Mouse (Mus musculus): ENCODE results near the gene Zdhhc21. TPM values are rescaled to one million over a fixed set of nuclear protein-coding genes. Genes with fewer than 3 reads are reported as not detected.

The Zdhhc21 gene
- polyA plus RNA-seq, 1 experiment = 12.2 TPM

- TF ChIP-seq CTCF (IDR thresholded peaks at IDR 0.05; ENCODE audit: low read depth, low read length) (no peak), POLR2A (IDR thresholded peaks at IDR 0.05; ENCODE audit: borderline replicate concordance, low read depth, low read length) (no peak)
- Histone ChIP-seq H3K4me3 (ENCODE audit: insufficient read depth, low read length) (no peak overlapping the region), H3K27ac (ENCODE audit: insufficient read depth, low read depth, low read length) (0 out of 2 replicates have a peak overlapping the region, but pooled peaks have one; percentile 16), H3K4me1 (ENCODE audit: control insufficient read depth, insufficient read depth, low read length) (peaks cover 3% of the 10 kb centered on the region)
These were observed 11.1 kb downstream of the Zdhhc21 start for GRCm38 (mm10) chr4:82848552-82849234.

GRCm38 (mm10) chr4:82837526-82838240 is 22.1 kb downstream of the Zdhhc21 start:
- no peak for TF ChIP-seq CTCF (IDR thresholded peaks at IDR 0.05; ENCODE audit: low read depth, low read length)
- TF ChIP-seq POLR2A (IDR thresholded peaks at IDR 0.05; ENCODE audit: borderline replicate concordance, low read depth, low read length) = no peak
- no peaks in the 10 kb centered on the region for H3K4me1 ChIP-seq (ENCODE audit: control insufficient read depth, insufficient read depth, low read length)
- H3K27ac ChIP-seq (ENCODE audit: insufficient read depth, low read depth, low read length) = no peak overlapping the region
- no peak overlapping the region for H3K4me3 ChIP-seq (ENCODE audit: insufficient read depth, low read length)

- TF ChIP-seq CTCF (IDR thresholded peaks at IDR 0.05; ENCODE audit: low read depth, low read length) (no peak), POLR2A (IDR thresholded peaks at IDR 0.05; ENCODE audit: borderline replicate concordance, low read depth, low read length) (no peak)
- no peak overlapping the region for H3K4me3 ChIP-seq (ENCODE audit: insufficient read depth, low read length)
- no peak overlapping the region for H3K27ac ChIP-seq (ENCODE audit: insufficient read depth, low read depth, low read length)
- no peaks in the 10 kb centered on the region for H3K4me1 ChIP-seq (ENCODE audit: control insufficient read depth, insufficient read depth, low read length)
These were observed 28.6 kb downstream of the Zdhhc21 start for GRCm38 (mm10) chr4:82831155-82831554.

GRCm38 (mm10) chr4:82829429-82829828 is 30.3 kb downstream of the Zdhhc21 start:
- H3K27ac ChIP-seq (ENCODE audit: insufficient read depth, low read depth, low read length) = no peak overlapping the region
- no peak overlapping the region for H3K4me3 ChIP-seq (ENCODE audit: insufficient read depth, low read length)
- no peaks in the 10 kb centered on the region for H3K4me1 ChIP-seq (ENCODE audit: control insufficient read depth, insufficient read depth, low read length)
- TF ChIP-seq POLR2A (IDR thresholded peaks at IDR 0.05; ENCODE audit: borderline replicate concordance, low read depth, low read length) (no peak), CTCF (IDR thresholded peaks at IDR 0.05; ENCODE audit: low read depth, low read length) (no peak)

GRCm38 (mm10) chr4:82827001-82827400 is 32.8 kb downstream of the Zdhhc21 start:
- H3K4me1 ChIP-seq (ENCODE audit: control insufficient read depth, insufficient read depth, low read length) = no peaks in the 10 kb centered on the region
- TF ChIP-seq CTCF (IDR thresholded peaks at IDR 0.05; ENCODE audit: low read depth, low read length) (no peak), POLR2A (IDR thresholded peaks at IDR 0.05; ENCODE audit: borderline replicate concordance, low read depth, low read length) (no peak)
- no peak overlapping the region for H3K27ac ChIP-seq (ENCODE audit: insufficient read depth, low read depth, low read length)
- H3K4me3 ChIP-seq (ENCODE audit: insufficient read depth, low read length) = no peak overlapping the region

- H3K4me1 ChIP-seq (ENCODE audit: control insufficient read depth, insufficient read depth, low read length) = no peaks in the 10 kb centered on the region
- H3K4me3 ChIP-seq (ENCODE audit: insufficient read depth, low read length) = no peak overlapping the region
- no peak for TF ChIP-seq CTCF (IDR thresholded peaks at IDR 0.05; ENCODE audit: low read depth, low read length)
- TF ChIP-seq POLR2A (IDR thresholded peaks at IDR 0.05; ENCODE audit: borderline replicate concordance, low read depth, low read length) = no peak
- no peak overlapping the region for H3K27ac ChIP-seq (ENCODE audit: insufficient read depth, low read depth, low read length)
These were observed 41.9 kb downstream of the Zdhhc21 start for GRCm38 (mm10) chr4:82817833-82818232.

- Histone ChIP-seq H3K27ac (ENCODE audit: insufficient read depth, low read depth, low read length) (no peak overlapping the region), H3K4me3 (ENCODE audit: insufficient read depth, low read length) (no peak overlapping the region)
These were observed 43.4 kb downstream of the Zdhhc21 start for GRCm38 (mm10) chr4:82816351-82816750.

GRCm38 (mm10) chr4:82815296-82815695 is 44.5 kb downstream of the Zdhhc21 start:
- H3K27ac ChIP-seq (ENCODE audit: insufficient read depth, low read depth, low read length) = no peak overlapping the region
- no peak for TF ChIP-seq CTCF (IDR thresholded peaks at IDR 0.05; ENCODE audit: low read depth, low read length)
- TF ChIP-seq POLR2A (IDR thresholded peaks at IDR 0.05; ENCODE audit: borderline replicate concordance, low read depth, low read length) = no peak
- H3K4me1 ChIP-seq (ENCODE audit: control insufficient read depth, insufficient read depth, low read length) = no peaks in the 10 kb centered on the region
- no peak overlapping the region for H3K4me3 ChIP-seq (ENCODE audit: insufficient read depth, low read length)

More at GRCm38 (mm10) chr4:82816351-82816750, 43.4 kb downstream of the Zdhhc21 start:
- TF ChIP-seq POLR2A (IDR thresholded peaks at IDR 0.05; ENCODE audit: borderline replicate concordance, low read depth, low read length) (no peak), CTCF (IDR thresholded peaks at IDR 0.05; ENCODE audit: low read depth, low read length) (no peak)
- H3K4me1 ChIP-seq (ENCODE audit: control insufficient read depth, insufficient read depth, low read length) = no peaks in the 10 kb centered on the region

- TF ChIP-seq POLR2A (IDR thresholded peaks at IDR 0.05; ENCODE audit: borderline replicate concordance, low read depth, low read length) (no peak), CTCF (IDR thresholded peaks at IDR 0.05; ENCODE audit: low read depth, low read length) (no peak)
- Histone ChIP-seq H3K4me3 (ENCODE audit: insufficient read depth, low read length) (no peak overlapping the region), H3K27ac (ENCODE audit: insufficient read depth, low read depth, low read length) (no peak overlapping the region), H3K4me1 (ENCODE audit: control insufficient read depth, insufficient read depth, low read length) (no peaks in the 10 kb centered on the region)
These were observed 46.4 kb downstream of the Zdhhc21 start for GRCm38 (mm10) chr4:82813356-82813755.

- Histone ChIP-seq H3K4me1 (ENCODE audit: control insufficient read depth, insufficient read depth, low read length) (no peaks in the 10 kb centered on the region), H3K4me3 (ENCODE audit: insufficient read depth, low read length) (no peak overlapping the region), H3K27ac (ENCODE audit: insufficient read depth, low read depth, low read length) (no peak overlapping the region)
- TF ChIP-seq POLR2A (IDR thresholded peaks at IDR 0.05; ENCODE audit: borderline replicate concordance, low read depth, low read length) (no peak), CTCF (IDR thresholded peaks at IDR 0.05; ENCODE audit: low read depth, low read length) (no peak)
These were observed 51.9 kb downstream of the Zdhhc21 start for GRCm38 (mm10) chr4:82807811-82808210.

Measured in bone marrow macrophage, adult 2 months (primary cell).